ENCODE assay signal across 19 mouse cellular contexts in genomic region chr15:75021020-75021759, GRCm38 (mm10). TPM values are rescaled to one million over a fixed set of nuclear protein-coding genes. Genes with fewer than 3 reads are reported as not detected.
DNase-seq lines count a peak whose midpoint lies in the region; ATAC-seq and TF ChIP-seq lines count a peak whose summit lies in the region.
"Not testable (repeated sequence)": the region's sequence is repeated elsewhere in the genome, so short reads cannot be mapped to it uniquely, and the experiment has no call there.
"Had no signal": no experiment of that assay in that cellular context is flagged by ENCODE, and none has a peak within 500 bp of the region (broad histone marks: within the 10 kb centered on the region; RNA-seq: fewer than 3 reads in every experiment).

No protein-coding gene starts in this region.

- H3K4me3 ChIP-seq in E14TG2a.4 (replicated peaks; ENCODE audit: low read length); gastrocnemius, adult 2 months: not testable (repeated sequence)

- not testable (repeated sequence) for H3K9me3 ChIP-seq in E14TG2a.4 (ENCODE audit: low read length)

- 0 out of 2 replicates have a peak, but pooled peaks have one; percentile 5 for TF ChIP-seq CTCF in E14TG2a.4 (conservative IDR thresholded peaks at IDR 0.05; ENCODE audit: low read length)
- TF ChIP-seq CTCF in gastrocnemius, adult 2 months (IDR thresholded peaks at IDR 0.05), result peak; percentile 14; the same call in 1 of the 2 replicates

- not testable (repeated sequence) for H3K36me3 ChIP-seq in E14TG2a.4 (ENCODE audit: insufficient read depth, low read length)

- intact Hi-C loops in gastrocnemius, adult 2 months (cut with DNase I), result loop anchor here (10.0 kb wide), 1 partner anchor 74 kb away; no protein-coding TSS in a partner anchor

- not testable (repeated sequence) for H3K4me1 ChIP-seq in E14TG2a.4 (replicated peaks; ENCODE audit: low read depth, low read length)

- not testable (repeated sequence) for DNase-seq in gastrocnemius, adult 2 months

- peak; percentile 68; the same call in 1 of the 2 replicates for ATAC-seq in common myeloid progenitor, adult 5-6 weeks (replicated peaks; ENCODE audit: low read depth, poor library complexity, severe bottlenecking)
- ATAC-seq in inflammation-experienced regulatory T-cells, adult 6 months, result peak; percentile 54
- peak; percentile 73 for ATAC-seq in megakaryocyte, adult 5-6 weeks (ENCODE audit: poor library complexity, severe bottlenecking)
- ATAC-seq in neutrophil, adult 5-6 weeks (ENCODE audit: extremely low read depth, insufficient number of reproducible peaks, low FRiP score, poor library complexity, severe bottlenecking), result peak; percentile 76

- H3K27ac ChIP-seq in gastrocnemius, adult 2 months, result not testable (repeated sequence)

- H3K27me3 ChIP-seq in E14TG2a.4 (ENCODE audit: insufficient read depth, low read length), result not testable (repeated sequence)

RNA-seq across cellular contexts. Expression of gene Ly6a, which starts 23.4 kb away (rescaled TPM):
- total RNA-seq in common myeloid progenitor, adult 5-6 weeks (2017), result 3.3 TPM in 2 replicates
- 10 to 100 TPM; 56.5 to 74.4 TPM for total RNA-seq in gastrocnemius, adult 2 months (2021)
- 1,000 to 10,000 TPM in 1 of 3 experiments, 100 to 1,000 TPM in 2; 364 to 1,307 (median 501) TPM for polyA plus RNA-seq in inflammation-experienced regulatory T-cells, adult 6 months (2017; shearing (Covaris generic))
- total RNA-seq in megakaryocyte, adult 5-6 weeks (2015), result 4.2 and 5.4 TPM in 2 replicates
- total RNA-seq in megakaryocyte, adult 5-6 weeks (2017), result 0.44 and 1.6 TPM in 2 replicates
- total RNA-seq in neutrophil, adult 5-6 weeks (2017), result 104 and 118 TPM in 2 replicates
- polyA plus RNA-seq: erythroblast, embryonic 14.5 days; forebrain, embryonic 10.5 days had no signal

RNA-seq across cellular contexts. Expression of gene Ly6c1, which starts 27.4 kb away (rescaled TPM):
- total RNA-seq in common myeloid progenitor, adult 5-6 weeks (2017), result not detected in 2 replicates
- 100 to 1,000 TPM; 116 to 134 TPM for total RNA-seq in gastrocnemius, adult 2 months (2021)
- polyA plus RNA-seq in inflammation-experienced regulatory T-cells, adult 6 months (2017; shearing (Covaris generic)), result 100 to 1,000 TPM in 1 of 3 experiments, 10 to 100 TPM in 1, 1 to 10 TPM in 1; 1.9 to 113 (median 61.0) TPM
- total RNA-seq in megakaryocyte, adult 5-6 weeks (2015), result 4.9 and 6.9 TPM in 2 replicates
- 0.48 and 0.53 TPM in 2 replicates for total RNA-seq in megakaryocyte, adult 5-6 weeks (2017)
- total RNA-seq in neutrophil, adult 5-6 weeks (2017), result 1.5 and 3.5 TPM in 2 replicates
- total RNA-seq: MEL had no signal
- polyA plus RNA-seq: erythroblast, embryonic 14.5 days had no signal

RNA-seq across cellular contexts. Expression of gene Ly6i, which starts 38.0 kb away (rescaled TPM):
- 0.14 TPM in 1 of 2 replicates, not detected in the other for total RNA-seq in common myeloid progenitor, adult 5-6 weeks (2017)
- total RNA-seq in gastrocnemius, adult 2 months (2021), result under 1 TPM; 0.33 to 0.43 TPM
- 1 to 10 TPM in 1 of 3 experiments, under 1 TPM in 2; 0.77 to 1.4 (median 0.85) TPM for polyA plus RNA-seq in inflammation-experienced regulatory T-cells, adult 6 months (2017; shearing (Covaris generic))
- total RNA-seq in megakaryocyte, adult 5-6 weeks (2015), result 1.1 and 2.8 TPM in 2 replicates
- total RNA-seq in megakaryocyte, adult 5-6 weeks (2017), result 2.2 and 3.4 TPM in 2 replicates
- total RNA-seq in neutrophil, adult 5-6 weeks (2017), result 1.5 and 7.0 TPM in 2 replicates
- total RNA-seq: adrenal gland, postnatal 25 days; hindbrain, postnatal 0 days; MEL had no signal
- polyA plus RNA-seq: embryonic facial prominence, embryonic 12.5 days; embryonic facial prominence, embryonic 15.5 days; erythroblast, embryonic 14.5 days; forebrain, embryonic 10.5 days; forebrain, embryonic 13.5 days; forebrain, embryonic 16.5 days; heart, embryonic 10.5 days; hindbrain, embryonic 11.5 days; hindbrain, embryonic 14.5 days; intestine, embryonic 14.5 days had no signal

Comparison
In these comparisons a context has a peak if more than half of its experiments do, and no peak if none do; other contexts are left out.
1. RNA of gene Ly6a, which starts 23.4 kb away (total RNA-seq): 104 to 118 TPM in neutrophil, adult 5-6 weeks and 56.5 to 74.4 TPM in gastrocnemius, adult 2 months; 0.44 to 5.4 TPM in megakaryocyte, adult 5-6 weeks and 3.3 TPM in common myeloid progenitor, adult 5-6 weeks; every median in the first group is over 4 times any median in the second.
2. RNA of gene Ly6c1, which starts 27.4 kb away (total RNA-seq): 116 to 134 TPM in gastrocnemius, adult 2 months; 0.48 to 6.9 TPM in megakaryocyte, adult 5-6 weeks, 1.5 to 3.5 TPM in neutrophil, adult 5-6 weeks and not detected in common myeloid progenitor, adult 5-6 weeks; every median in the first group is over 10 times any median in the second.
3. Peak in every context shown above with its lines, with median percentiles within 50 percentile points of each other: ATAC-seq.